Mouse (Mus musculus) forebrain, embryonic 16.5 days (tissue): ENCODE data around the gene Aspn. TPM values are rescaled to one million over a fixed set of nuclear protein-coding genes. Genes with fewer than 3 reads are reported as not detected.
"Not testable (repeated sequence)": the region's sequence is repeated elsewhere in the genome, so short reads cannot be mapped to it uniquely, and the experiment has no call there.

Experiments
- ATAC-seq: fragments of 200-750 bp; cut with Nextera tagmentation; 2 replicates; pipeline ENCODE4 v1.8.0; 2017; ENCODE audit warnings: mild to moderate bottlenecking, moderate library complexity
- H3K27ac ChIP-seq: fragments of 300-500 bp; sonication (generic); 2 replicates; pipeline ENCODE4 v1.5.1; 2014; ENCODE audit warnings: low read length, control low read depth
- H3K27me3 ChIP-seq: fragments of 300-500 bp; sonication (generic); replicated peaks from 2 replicates; pipeline ENCODE4 v1.6.1; 2014; ENCODE audit warnings: low read length; ENCODE audit not compliant: control insufficient read depth, insufficient read depth
- H3K36me3 ChIP-seq: fragments of 300-500 bp; sonication (generic); 2 replicates; pipeline ENCODE4 v1.6.1; 2014; ENCODE audit not compliant: control insufficient read depth, insufficient read depth
- H3K4me1 ChIP-seq: fragments of 300-500 bp; sonication (generic); replicated peaks from 2 replicates; pipeline ENCODE4 v1.6.1; 2014; ENCODE audit warnings: low read length; ENCODE audit not compliant: control insufficient read depth, insufficient read depth
- H3K4me2 ChIP-seq: fragments of 300-500 bp; sonication (generic); 2 replicates; pipeline ENCODE4 v1.6.1; 2014; ENCODE audit warnings: mild to moderate bottlenecking, low read length, control low read depth
- H3K4me3 ChIP-seq: fragments of 300-500 bp; sonication (generic); replicated peaks from 2 replicates; pipeline ENCODE4 v1.5.1; 2014; ENCODE audit warnings: mild to moderate bottlenecking, low read length, control low read depth
- H3K9ac ChIP-seq: fragments of 300-500 bp; sonication (generic); replicated peaks from 2 replicates; pipeline ENCODE4 v1.6.1; 2014; ENCODE audit warnings: low read depth, low read length, control low read depth
- H3K9me3 ChIP-seq: fragments of 300-500 bp; sonication (generic); 2 replicates; pipeline ENCODE4 v1.6.1; 2016; ENCODE audit warnings: low read length; ENCODE audit not compliant: control insufficient read depth
- WGBS: fragments of 180-500 bp; shearing (Covaris S2); extraction: QIAGEN DNeasy Blood & Tissue Kit; methylation state at CpG from one replicate; pipeline ENCODE4 v1.1.7; 2014; 5-methylcytosine and 5-hydroxymethylcytosine counted together
- polyA plus RNA-seq: library from polyadenylated mRNA; unstranded; fragments of >200 nt; fragmentation: Nextera tagmentation; extraction: Ambion mirVana; gene quantifications from 2 replicates; pipeline ENCODE4 v1.2.1, GENCODE M21; 2015

The Aspn gene
- polyA plus RNA-seq, 1 experiment from 2014 or later: 0.63 TPM

GRCm38 (mm10) chr13:49571418-49571817 is 27.2 kb downstream of the Aspn start:
- ATAC-seq: no peak
- H3K9ac ChIP-seq: no peak overlapping the region
- no peak overlapping the region for H3K4me3 ChIP-seq
- WGBS: 91% methylated on average over 2 of the region's 2 CpGs
- no peak overlapping the region for H3K27ac ChIP-seq
- no peaks in the 10 kb centered on the region for H3K4me1 ChIP-seq
- no peaks in the 10 kb centered on the region for H3K9me3 ChIP-seq
- H3K4me2 ChIP-seq: no peak overlapping the region
- no peaks in the 10 kb centered on the region for H3K36me3 ChIP-seq
- H3K27me3 ChIP-seq: no peaks in the 10 kb centered on the region

DNA sequence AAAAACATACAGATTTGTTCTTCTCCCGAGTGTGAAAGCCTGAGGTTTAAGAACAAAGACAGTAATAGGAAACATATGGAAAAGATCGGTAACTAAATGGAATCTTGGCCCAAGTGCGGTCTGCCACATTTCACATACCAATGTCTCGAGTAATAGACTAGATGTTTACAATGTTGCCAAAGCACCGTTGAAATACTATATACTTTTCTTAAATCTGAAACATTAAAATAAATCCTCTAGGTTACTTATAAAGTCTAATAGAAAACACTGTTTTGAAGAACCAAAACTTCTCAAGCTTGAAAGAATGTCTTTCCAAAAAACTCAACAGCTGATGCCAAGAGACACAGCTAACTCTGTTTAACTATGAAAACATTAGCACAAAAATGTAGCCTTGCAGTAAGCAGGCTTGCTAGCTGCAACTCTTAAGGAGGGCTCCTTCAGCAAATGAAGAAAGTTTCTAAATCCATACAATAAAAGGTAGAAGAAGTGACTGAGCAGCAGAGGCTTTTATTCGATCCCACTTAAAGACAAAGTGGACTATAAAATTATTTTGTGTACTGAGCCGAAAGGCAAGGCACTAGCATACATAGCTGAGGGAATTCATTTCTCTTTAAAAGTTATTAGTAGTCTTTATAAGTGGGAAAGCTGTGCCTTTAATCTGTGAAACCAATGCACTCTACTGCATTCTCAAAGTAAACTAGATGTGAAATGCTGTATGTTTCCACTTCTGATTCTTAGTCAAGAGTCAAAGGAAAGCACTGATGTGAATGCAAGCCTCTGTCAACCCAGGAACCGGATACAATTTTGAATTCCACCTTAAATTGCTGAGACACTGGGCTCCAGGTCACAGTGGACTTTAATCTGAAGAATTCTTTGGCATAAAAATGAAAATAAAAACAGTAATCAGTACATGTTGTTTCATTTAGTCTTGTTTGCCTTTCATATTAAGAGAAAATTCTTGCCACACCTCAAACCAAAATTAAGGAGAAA is 37.6 kb downstream of the Aspn start, which contains the start of gene Omd:
Omd (plus strand) TSS at position 922 of the 990 bp plus-strand sequence.
- Histone ChIP-seq H3K9me3 (no peaks in the 10 kb centered on the region), H3K4me3 (no peak within 1 kb of the TSS), H3K9ac (no peak within 1 kb of the TSS), H3K36me3 (no peaks in the 10 kb centered on the region), H3K4me1 (no peaks in the 10 kb centered on the region), H3K27me3 (no peaks in the 10 kb centered on the region), H3K4me2 (no peak within 1 kb of the TSS), H3K27ac (no peak within 1 kb of the TSS)
- WGBS: 74% methylated on average over 8 of the region's 8 CpGs
- no peak for ATAC-seq

GRCm38 (mm10) chr13:49583859-49584258 is 39.6 kb downstream of the Aspn start:
- no peak overlapping the region for H3K4me2 ChIP-seq
- no peaks in the 10 kb centered on the region for H3K36me3 ChIP-seq
- H3K27ac ChIP-seq: no peak overlapping the region
- H3K4me1 ChIP-seq: no peaks in the 10 kb centered on the region
- H3K9ac ChIP-seq: no peak overlapping the region
- H3K4me3 ChIP-seq: no peak overlapping the region
- no peaks in the 10 kb centered on the region for H3K27me3 ChIP-seq
- H3K9me3 ChIP-seq: no peaks in the 10 kb centered on the region
- no peak for ATAC-seq

DNA sequence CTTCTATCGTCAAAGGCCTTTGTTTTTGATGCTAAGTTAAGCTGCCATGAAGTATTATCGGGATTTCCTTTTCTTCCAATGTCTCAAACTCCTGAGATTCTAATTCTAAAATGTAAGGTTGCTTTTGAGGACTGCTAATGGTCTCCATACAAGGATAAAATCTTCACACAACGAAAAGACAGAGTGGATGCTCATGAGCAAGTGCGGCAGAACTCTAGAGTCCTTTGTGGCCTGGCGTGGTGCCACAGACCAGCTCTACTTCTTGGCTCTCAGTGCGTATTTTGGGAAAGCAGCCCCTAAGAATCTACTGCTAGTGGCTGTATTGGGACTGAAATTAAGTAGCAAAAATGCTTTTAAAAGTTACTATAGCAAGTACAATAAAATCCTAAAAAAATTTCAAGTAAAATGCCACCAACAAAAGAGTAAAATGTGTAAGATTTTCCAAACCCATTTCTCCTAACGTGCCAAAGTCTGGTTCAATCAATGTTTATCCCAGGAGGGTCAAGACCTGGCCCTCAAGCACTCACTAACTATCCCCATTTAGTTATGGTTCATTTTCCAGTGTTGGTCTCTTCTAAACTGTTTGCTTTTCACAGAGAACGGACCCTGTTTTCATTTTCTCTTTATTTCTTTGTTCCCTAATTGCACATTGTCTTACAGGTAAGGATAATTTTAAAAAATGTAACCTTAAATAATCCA is 40.2 kb downstream of the Aspn start:
- Histone ChIP-seq H3K9ac (no peak overlapping the region), H3K4me3 (no peak overlapping the region), H3K9me3 (no peaks in the 10 kb centered on the region), H3K4me2 (no peak overlapping the region), H3K27me3 (no peaks in the 10 kb centered on the region), H3K36me3 (no peaks in the 10 kb centered on the region), H3K4me1 (no peaks in the 10 kb centered on the region), H3K27ac (no peak overlapping the region)
- WGBS: 75% methylated on average over 8 of the region's 8 CpGs
- no peak for ATAC-seq

GRCm38 (mm10) chr13:49586062-49586461 is 41.8 kb downstream of the Aspn start:
- Histone ChIP-seq H3K9ac (no peak overlapping the region), H3K9me3 (no peaks in the 10 kb centered on the region), H3K27ac (no peak overlapping the region), H3K4me3 (no peak overlapping the region), H3K4me1 (no peaks in the 10 kb centered on the region), H3K36me3 (no peaks in the 10 kb centered on the region), H3K4me2 (no peak overlapping the region), H3K27me3 (no peaks in the 10 kb centered on the region)
- 95% methylated on average over 6 of the region's 6 CpGs for WGBS
- no peak for ATAC-seq

- H3K27ac ChIP-seq, H3K4me1 ChIP-seq, H3K4me2 ChIP-seq, H3K9ac ChIP-seq, ATAC-seq, H3K36me3 ChIP-seq, H3K9me3 ChIP-seq, H3K4me3 ChIP-seq, H3K27me3 ChIP-seq: not testable (repeated sequence)
- 13% methylated on average over 2 of the region's 2 CpGs for WGBS
These were observed 58.3 kb downstream of the Aspn start for GRCm38 (mm10) chr13:49602541-49602940.

DNA sequence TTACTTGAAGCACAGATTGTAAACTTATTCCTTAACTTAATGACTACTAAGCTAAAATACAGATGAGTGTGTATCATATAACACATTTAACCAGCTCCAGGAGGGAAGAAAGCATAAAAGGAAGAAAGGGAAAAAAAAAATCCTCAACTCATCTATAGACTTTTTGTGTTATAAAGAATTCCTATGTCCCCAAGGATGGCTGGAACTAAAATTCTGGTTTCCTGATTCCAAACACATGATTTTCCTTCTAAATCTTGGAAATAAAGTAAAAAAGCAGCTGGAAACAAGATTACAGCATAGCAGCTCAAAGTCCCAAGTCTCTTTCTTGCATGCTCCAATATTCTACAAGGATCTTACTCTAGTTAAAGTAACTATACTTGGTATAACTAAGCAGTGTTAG is 59.4 kb downstream of the Aspn start:
- H3K4me2 ChIP-seq: no peak overlapping the region
- H3K27me3 ChIP-seq: no peaks in the 10 kb centered on the region
- ATAC-seq: no peak
- H3K4me1 ChIP-seq: no peaks in the 10 kb centered on the region
- no peak overlapping the region for H3K27ac ChIP-seq
- H3K9ac ChIP-seq: no peak overlapping the region
- no peaks in the 10 kb centered on the region for H3K36me3 ChIP-seq
- no peak overlapping the region for H3K4me3 ChIP-seq
- H3K9me3 ChIP-seq: no peaks in the 10 kb centered on the region

- H3K4me2 ChIP-seq: no peak within 1 kb of the TSS
- 35% methylated on average over 4 of the region's 4 CpGs for WGBS
These were observed 63.5 kb downstream of the Aspn start, which contains the start of gene Ogn for GRCm38 (mm10) chr13:49607714-49608113. Gene Ogn, plus strand, starts transcription at chr13:49608046.

DNA sequence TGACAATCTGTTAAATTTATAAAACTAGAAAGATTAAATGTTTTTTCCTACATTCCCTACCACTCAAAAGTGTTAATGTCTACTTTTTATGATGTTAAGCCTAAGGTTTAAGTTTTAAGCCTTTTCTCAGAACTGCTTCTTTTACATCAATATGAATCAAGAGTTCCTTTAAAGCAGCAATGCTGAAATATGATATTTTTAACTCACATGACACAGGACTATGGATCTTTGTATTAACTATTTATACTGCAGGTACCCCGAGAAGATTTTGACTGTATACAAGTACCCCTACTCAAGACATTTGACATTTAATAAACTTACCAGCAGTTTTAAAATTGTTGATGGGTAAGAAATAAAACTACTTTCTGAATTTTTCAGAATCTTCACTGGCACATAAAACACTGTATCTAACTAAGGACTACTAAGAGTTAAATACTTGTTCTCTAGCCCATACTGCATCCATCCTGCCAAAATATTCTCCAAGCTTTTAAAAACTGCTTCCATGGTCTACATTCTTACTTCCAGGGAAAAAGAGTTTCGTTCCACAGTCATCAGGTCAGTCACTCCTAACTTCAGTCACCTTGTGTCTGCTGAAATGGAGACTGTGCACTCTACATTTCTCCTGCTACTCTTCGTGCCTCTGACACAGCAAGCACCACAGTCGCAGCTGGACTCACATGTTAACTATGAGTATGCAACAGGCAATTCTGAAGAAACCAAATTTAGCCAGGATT is 64.5 kb downstream of the Aspn start:
- Histone ChIP-seq H3K4me2 (no peak overlapping the region), H3K27me3 (no peaks in the 10 kb centered on the region), H3K36me3 (no peaks in the 10 kb centered on the region), H3K9me3 (no peaks in the 10 kb centered on the region), H3K9ac (no peak overlapping the region), H3K4me1 (no peaks in the 10 kb centered on the region), H3K4me3 (no peak overlapping the region), H3K27ac (no peak overlapping the region)
- WGBS: 75% methylated on average over 4 of the region's 4 CpGs
- no peak for ATAC-seq

More at GRCm38 (mm10) chr13:49607714-49608113, 63.5 kb downstream of the Aspn start, which contains the start of gene Ogn:
- no peak for ATAC-seq
- H3K4me1 ChIP-seq: no peaks in the 10 kb centered on the region
- no peaks in the 10 kb centered on the region for H3K36me3 ChIP-seq
- no peaks in the 10 kb centered on the region for H3K9me3 ChIP-seq
- no peak within 1 kb of the TSS for H3K4me3 ChIP-seq
- no peak within 1 kb of the TSS for H3K27ac ChIP-seq
- no peak within 1 kb of the TSS for H3K9ac ChIP-seq
- H3K27me3 ChIP-seq: no peaks in the 10 kb centered on the region
